Mouse (Mus musculus) liver, adult 2 months (tissue): Measurements from ENCODE around the gene Pih1d2.

ENCODE experiments used
- CTCF ChIP-seq: fragments of 200-500 bp; IDR thresholded peaks from 2 replicates; pipeline ENCODE4 v1.5.1; 2011; ENCODE audit warnings: low read depth, low read length, control low read depth
- POLR2A ChIP-seq: fragments of 200-500 bp; IDR thresholded peaks from 2 replicates; pipeline ENCODE4 v1.6.1; 2011; ENCODE audit warnings: low read length, control low read depth; ENCODE audit not compliant: insufficient read depth; ENCODE audit errors: extremely low read depth

DNA sequence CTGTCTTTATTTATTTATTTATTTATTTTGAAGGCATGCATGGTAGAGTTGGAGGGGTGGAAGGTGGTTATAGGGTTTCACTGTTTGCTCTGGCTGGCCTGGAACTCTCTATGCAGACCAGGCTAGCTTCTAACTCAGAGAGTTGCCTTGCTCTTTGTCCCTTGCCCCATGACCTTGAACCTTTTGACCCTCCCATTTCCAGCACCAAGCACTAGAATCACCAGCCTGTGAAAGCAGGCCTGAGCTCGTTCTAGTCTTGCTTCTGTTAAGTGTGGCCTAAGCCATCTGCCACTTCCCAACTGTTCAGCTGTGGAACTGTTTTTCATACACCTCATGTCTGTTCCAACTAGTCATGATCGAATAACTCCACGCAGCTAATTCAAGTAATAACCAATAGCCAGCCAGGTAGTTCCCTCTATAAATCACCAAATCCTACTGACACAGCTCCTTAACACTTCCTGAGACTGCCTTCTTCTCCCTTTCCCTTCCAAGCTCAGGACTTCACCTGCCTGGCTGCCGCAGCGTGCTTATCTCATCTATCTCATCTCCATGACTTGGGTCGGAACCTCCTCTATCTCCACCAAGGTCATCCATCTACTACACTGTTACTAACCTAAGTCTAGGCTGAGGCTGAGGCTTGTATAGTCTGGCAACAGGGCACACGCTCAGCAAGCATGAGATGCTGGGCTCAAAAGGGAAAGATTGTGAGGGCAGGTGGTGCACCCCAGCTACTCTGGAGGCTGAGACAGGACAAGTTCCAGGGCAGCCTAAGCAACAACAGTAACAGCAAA, 14.9 kb upstream of the Pih1d2 start:
- TF ChIP-seq CTCF (no peak), POLR2A (no peak)
